ENCODE assay signal across 23 mouse cellular contexts in genomic region chr3:84390769-84391168, GRCm38 (mm10).
DNase-seq lines count a peak whose midpoint lies in the region; ATAC-seq and TF ChIP-seq lines count a peak whose summit lies in the region.
"Had no signal": no experiment of that assay in that cellular context is flagged by ENCODE, and none has a peak within 500 bp of the region (broad histone marks: within the 10 kb centered on the region; RNA-seq: fewer than 3 reads in every experiment).

No protein-coding gene starts in this region.

- peak; percentile 94 for ATAC-seq in intestine, postnatal 0 days
- ATAC-seq: activated CD4-positive, CD25-positive, alpha-beta regulatory T cell, adult 4 months; forebrain, embryonic 15.5 days; Patski had no signal

- no peak for TF ChIP-seq CTCF in intestine, postnatal 0 days (IDR thresholded peaks at IDR 0.05; ENCODE audit: low read depth)

- H3K9me3 ChIP-seq in intestine, postnatal 0 days (ENCODE audit: control insufficient read depth) = no peaks in the 10 kb centered on the region
- H3K9me3 ChIP-seq: embryonic facial prominence, embryonic 15.5 days; forebrain, embryonic 10.5 days; forebrain, embryonic 15.5 days; hindbrain, embryonic 10.5 days had no signal

- H3K9ac ChIP-seq in intestine, postnatal 0 days (ENCODE audit: low read depth, low read length) = no peak overlapping the region
- H3K9ac ChIP-seq: embryonic facial prominence, embryonic 15.5 days; forebrain, embryonic 15.5 days; heart, embryonic 12.5 days; hindbrain, embryonic 14.5 days had no signal

- WGBS in intestine, postnatal 0 days = 53% methylated on average over 5 of the region's 5 CpGs

- no peaks in the 10 kb centered on the region for H3K36me3 ChIP-seq in intestine, postnatal 0 days (ENCODE audit: control insufficient read depth, insufficient read depth)
- H3K36me3 ChIP-seq: embryonic facial prominence, embryonic 15.5 days; forebrain, embryonic 10.5 days; forebrain, embryonic 15.5 days; heart, embryonic 12.5 days; hindbrain, embryonic 10.5 days had no signal

- DNase-seq in 3T3-L1 (ENCODE audit: low read depth, low spot score) = peak; percentile 26
- peak; percentile 38 for DNase-seq in gonadal fat pad, adult 2 months (ENCODE audit: low read depth)
- no peak for DNase-seq in lung, postnatal 10 days
- DNase-seq in frontal cortex, postnatal 10 days (ENCODE audit: low spot score in 2 of 2) = no peak
- no peak for DNase-seq in c-Kit-positive CD71-positive TER-119-positive erythroid progenitor cells, embryonic 14.5 days (ENCODE audit: low spot score)
- DNase-seq: adrenal gland, postnatal 25 days; cerebellum, adult 2 months; cerebellum, postnatal 10 days; embryo, embryonic 11 days; gastrocnemius, postnatal 14 days; heart, adult 18-20 months; kidney, adult 11 months had no signal

- H3K4me2 ChIP-seq in intestine, postnatal 0 days (replicated peaks; ENCODE audit: low read depth) = no peak overlapping the region
- H3K4me2 ChIP-seq: embryonic facial prominence, embryonic 15.5 days; forebrain, embryonic 15.5 days; heart, embryonic 12.5 days; hindbrain, embryonic 14.5 days had no signal

- H3K27ac ChIP-seq in intestine, postnatal 0 days (ENCODE audit: low read depth, low read length) = peak overlapping the region; percentile 41
- H3K27ac ChIP-seq: embryonic facial prominence, embryonic 15.5 days; forebrain, embryonic 10.5 days; forebrain, embryonic 15.5 days; hindbrain, embryonic 10.5 days; hindbrain, embryonic 14.5 days had no signal

- H3K27me3 ChIP-seq in intestine, postnatal 0 days (replicated peaks; ENCODE audit: control insufficient read depth, insufficient read depth, low read length) = no peaks in the 10 kb centered on the region
- H3K27me3 ChIP-seq: CH12.LX; embryonic facial prominence, embryonic 15.5 days; forebrain, embryonic 15.5 days; heart, embryonic 12.5 days; Patski had no signal

- no peak overlapping the region for H3K4me3 ChIP-seq in intestine, postnatal 0 days (ENCODE audit: low read depth, low read length)
- H3K4me3 ChIP-seq: embryonic facial prominence, embryonic 15.5 days; erythroblast, embryonic 14.5 days; forebrain, embryonic 10.5 days; forebrain, embryonic 15.5 days; heart, embryonic 12.5 days; hindbrain, embryonic 10.5 days had no signal

- no peaks in the 10 kb centered on the region for H3K4me1 ChIP-seq in intestine, postnatal 0 days (replicated peaks; ENCODE audit: control insufficient read depth, insufficient read depth, low read length)
- H3K4me1 ChIP-seq: embryonic facial prominence, embryonic 15.5 days had no signal

Comparison
In these comparisons a context has a peak if more than half of its experiments do, and no peak if none do; other contexts are left out.
1. DNase-seq: peak in 3T3-L1 (single experiment) and gonadal fat pad, adult 2 months (single experiment); none in lung, postnatal 10 days (single experiment), frontal cortex, postnatal 10 days (0 of 2) and c-Kit-positive CD71-positive TER-119-positive erythroid progenitor cells, embryonic 14.5 days (single experiment).